Mouse (Mus musculus) lung, postnatal 0 days (tissue): ENCODE data around the gene Lpin3.

Experiments used
- CTCF ChIP-seq: IDR thresholded peaks from 2 replicates; pipeline ENCODE4 v1.5.1; 2016; ENCODE audit warnings: antibody characterized with exemption, mild to moderate bottlenecking
- EP300 ChIP-seq: IDR thresholded peaks from 2 replicates; pipeline ENCODE4 v1.6.1; 2016; ENCODE audit warnings: antibody characterized with exemption, mild to moderate bottlenecking, control low read depth

DNA sequence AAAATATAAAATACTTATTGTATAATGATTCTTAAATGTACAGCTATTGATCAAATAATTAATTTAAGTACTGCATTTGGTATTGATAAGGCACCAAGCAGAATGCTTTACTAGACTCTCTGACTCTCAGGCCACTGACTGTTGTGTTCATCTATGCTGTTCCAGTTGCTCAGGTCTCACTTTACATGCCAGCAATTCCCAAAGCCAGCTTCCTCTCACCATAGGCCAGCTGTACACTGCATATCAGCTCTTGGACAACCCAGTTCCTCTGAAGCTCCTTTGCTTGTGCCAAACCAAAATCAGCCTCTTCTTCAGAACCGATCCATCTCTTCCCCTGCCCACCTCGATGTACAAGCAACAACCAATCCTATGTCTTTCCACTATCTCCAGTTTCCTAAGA lies 32.3 kb upstream of the Lpin3 start:
- no peak for TF ChIP-seq EP300
- no peak for TF ChIP-seq CTCF
